Mouse (Mus musculus) cerebellum, adult 8-10 months (tissue): ENCODE measurements around the gene Aqp9.

Experiments
- DNase-seq: peaks from one replicate; pipeline ENCODE4 v3.0.0; 2022

Aqp9 gene

DNA sequence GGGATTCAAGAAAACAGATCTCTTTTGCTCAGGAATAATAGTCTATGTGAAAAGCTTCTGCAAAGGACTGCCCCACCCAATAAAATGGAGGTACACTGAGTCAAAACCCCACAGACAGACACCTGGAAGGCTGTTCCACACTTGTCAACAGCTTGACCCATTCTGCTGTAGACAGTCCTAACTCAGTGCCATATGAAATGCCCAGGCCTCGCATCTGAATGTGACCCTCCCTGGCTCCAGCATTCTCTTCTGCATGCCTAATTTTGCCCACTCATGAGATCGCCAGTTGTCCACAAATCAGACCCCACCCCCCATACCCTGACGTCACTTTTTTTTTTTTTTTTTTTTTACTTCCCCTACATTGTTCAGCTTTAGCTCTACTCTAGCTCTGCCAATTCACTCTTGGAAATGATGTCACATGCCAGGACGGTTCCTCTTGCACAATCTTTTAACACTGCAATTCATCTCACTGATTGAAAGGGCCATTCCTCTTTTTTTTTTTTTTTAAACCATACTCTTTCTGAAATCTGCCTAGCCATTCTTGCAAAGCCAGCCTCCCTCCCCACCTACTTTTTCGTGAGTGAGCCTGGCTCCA lies 1.5 kb downstream of the Aqp9 start:
- DNase-seq = no peak

GRCm38 (mm10) chr9:71166019-71166705 lies 2.3 kb downstream of the Aqp9 start:
- no peak for DNase-seq

DNA sequence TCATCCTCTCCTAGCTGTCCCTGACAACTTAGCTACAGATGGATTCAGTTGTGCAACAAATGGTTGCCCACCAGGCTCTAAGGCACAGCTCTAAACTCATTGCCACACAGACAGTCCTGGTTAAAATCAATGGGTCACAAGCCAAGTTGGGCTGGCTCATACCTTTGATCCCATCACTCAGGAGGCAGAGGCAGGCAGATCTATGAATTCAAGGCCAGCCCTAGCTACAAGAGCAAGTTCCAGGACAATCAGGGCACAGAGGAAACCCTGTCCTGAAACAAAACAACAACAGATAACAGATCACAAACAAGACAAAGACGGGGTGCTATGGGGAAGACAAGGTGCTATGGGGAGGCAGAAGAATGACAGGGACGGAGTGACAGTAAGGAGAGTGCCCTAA lies 3.0 kb downstream of the Aqp9 start:
- no peak for DNase-seq

GRCm38 (mm10) chr9:71165061-71165460 lies 3.4 kb downstream of the Aqp9 start:
- DNase-seq = no peak

DNA sequence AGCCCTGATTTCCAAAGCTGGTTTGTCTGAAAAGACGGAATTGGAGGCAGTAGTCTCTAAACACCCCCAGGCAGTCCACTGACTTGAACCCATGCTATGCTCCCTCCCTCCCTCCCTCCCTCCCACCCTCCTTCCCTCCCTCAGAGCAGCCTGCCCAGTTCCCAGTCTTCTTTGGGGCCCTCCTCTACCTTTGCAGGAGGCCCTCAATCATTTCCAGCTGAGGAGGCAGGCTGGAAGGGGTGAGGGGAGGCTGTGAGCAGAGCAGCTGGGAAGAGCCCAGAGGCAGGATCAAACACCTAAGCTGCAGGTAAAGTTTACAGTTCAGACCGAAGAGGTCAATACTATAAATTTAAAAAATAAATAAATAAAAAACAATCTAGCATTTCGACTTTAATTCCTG lies 4.1 kb downstream of the Aqp9 start:
- no peak for DNase-seq

- DNase-seq = no peak
Measured at GRCm38 (mm10) chr9:71162858-71163740, 5.4 kb downstream of the Aqp9 start.

DNA sequence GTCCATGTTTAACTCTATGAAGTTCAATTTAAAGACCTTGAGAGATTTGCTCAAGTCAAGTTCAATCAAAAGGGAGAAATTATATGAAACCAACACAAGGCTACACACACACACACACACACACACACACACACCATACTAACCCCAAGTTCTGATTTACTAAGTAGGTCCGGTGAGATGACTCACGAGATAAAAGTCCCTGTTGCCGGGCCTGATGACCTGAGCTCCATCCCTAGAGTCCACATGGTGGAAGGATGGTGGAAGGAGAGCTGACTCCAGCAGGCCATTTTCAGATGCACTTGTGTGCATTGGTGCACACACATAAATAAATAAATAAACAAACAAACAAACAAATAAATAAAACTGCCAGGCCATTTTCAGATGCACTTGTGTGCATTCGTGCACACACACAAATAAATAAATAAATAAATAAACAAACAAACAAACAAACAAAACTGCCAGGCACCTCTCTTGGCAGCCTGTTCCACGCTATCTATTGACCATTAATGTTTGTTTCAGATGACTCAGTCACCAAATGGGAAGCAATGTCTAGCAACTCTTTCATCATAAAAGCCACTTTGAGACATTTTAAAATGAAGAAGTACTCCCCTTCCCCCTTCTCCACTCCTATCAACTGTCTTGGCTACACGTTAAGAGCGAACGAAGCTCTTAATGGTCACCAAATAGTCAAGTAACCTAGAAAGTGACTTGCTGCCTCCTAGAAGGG lies 6.2 kb downstream of the Aqp9 start:
- no peak for DNase-seq

- no peak for DNase-seq
Measured at GRCm38 (mm10) chr9:71160849-71161711, 7.4 kb downstream of the Aqp9 start.

DNA sequence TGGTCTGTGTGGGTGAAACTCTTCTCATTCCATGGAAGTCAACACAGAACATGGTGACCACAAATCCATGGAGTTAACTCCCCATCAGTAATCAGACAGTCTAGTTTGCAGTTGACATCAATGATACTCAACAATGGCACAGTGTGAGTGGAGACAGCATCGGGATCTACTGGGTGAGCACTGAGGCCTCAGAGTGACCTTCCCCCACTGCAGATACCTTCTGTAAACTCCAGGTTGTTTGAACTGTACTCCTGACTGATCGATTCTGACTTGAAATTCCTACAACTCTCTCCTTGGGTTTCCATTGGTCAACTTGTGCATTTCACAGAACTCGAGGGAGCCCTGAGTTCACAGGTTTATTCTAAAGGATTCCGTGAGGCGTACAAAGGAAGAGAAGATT lies 8.8 kb downstream of the Aqp9 start:
- DNase-seq = no peak

DNA sequence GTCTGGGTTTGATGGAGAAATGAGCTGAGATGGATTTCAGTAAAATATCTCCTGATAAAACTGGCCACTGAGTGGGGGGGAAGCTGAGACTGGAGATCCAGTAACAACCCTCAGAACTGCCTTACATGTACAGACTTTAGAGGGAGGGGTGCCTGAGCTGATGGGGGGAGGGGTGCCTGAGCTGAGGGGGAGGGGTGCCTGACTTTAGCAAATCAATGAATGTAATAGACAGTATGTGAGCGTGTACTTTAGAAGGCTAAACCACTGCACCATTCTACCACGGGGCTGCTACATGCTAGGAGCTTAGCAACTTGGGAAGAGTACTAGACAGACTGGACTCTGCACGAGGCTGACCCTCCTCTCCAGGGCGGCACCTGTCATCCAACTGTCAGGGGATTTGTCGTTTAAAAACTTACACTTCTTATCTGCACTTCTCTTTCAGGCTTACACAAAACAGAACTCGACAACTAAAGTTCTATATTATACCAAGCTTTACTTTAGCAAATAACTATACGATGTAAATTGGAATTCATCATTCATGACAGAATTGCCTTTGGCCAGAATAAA lies 9.3 kb downstream of the Aqp9 start:
- no peak for DNase-seq

DNA sequence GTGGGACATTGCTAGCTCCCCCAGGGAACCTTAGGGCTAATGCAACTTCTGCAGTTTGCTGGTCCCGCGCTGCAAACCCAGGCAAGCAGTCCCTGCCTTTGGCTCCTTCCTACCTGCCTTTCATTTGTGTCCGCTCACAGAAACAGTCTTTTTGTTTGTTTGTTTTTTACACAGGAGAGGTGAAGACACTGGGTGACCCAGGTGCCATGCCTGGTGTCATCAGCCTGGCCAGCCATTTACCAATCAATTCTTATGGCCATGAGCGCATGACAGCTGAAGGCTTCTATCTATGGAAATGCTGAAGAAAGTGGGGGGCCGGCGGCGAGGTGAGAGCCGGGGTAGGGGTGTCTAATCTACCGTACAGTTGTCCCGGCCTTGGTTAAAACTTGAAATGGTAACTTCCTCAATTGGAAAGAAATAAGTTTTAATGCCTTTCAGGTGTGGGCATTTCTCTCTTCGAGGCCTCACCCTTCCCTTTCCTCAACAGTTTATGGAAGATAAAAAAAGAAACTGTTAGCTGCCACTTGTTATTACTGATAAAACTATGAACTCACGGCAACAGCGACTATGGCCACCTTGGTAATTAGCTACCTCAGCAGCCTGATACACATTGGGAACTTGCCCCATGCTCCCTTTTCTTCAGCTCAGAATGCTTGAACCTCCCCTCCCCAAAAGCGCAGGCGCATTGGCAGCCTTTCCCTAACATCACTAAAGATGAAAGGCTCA lies 10.4 kb downstream of the Aqp9 start:
- DNase-seq = no peak

- no peak for DNase-seq
Measured at GRCm38 (mm10) chr9:71156447-71157035, 11.9 kb downstream of the Aqp9 start.

DNA sequence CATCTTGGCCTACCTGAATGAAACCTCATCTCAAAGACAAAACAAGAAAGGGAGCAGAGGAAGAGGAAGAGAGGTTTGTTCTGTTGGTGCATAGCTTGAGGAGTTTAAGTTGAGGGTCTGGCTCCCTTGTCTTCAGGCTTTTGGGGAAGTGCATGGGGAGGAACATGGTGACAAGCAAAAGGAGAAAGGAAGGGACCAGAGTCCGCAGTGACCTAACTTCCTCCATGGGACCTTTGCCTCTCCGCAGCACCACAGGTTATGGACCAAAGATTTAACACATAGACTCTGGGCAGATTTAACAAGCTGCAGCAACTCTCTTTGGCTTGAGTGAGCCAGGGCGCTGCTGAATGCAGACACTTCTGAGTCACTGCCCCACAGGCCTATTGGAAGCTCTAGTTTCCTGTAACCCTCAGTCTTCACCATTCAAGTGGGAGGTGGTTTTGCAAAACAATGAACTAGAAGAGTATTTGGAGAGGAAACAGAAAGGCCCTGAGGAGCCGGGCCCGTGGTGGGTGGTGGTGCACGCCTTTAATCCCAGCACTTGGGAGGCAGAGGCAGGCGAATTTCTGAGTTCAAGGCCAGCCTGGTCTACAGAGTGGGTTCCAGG lies 13.0 kb downstream of the Aqp9 start:
- no peak for DNase-seq

- no peak for DNase-seq
Measured at GRCm38 (mm10) chr9:71151386-71151785, 17.1 kb downstream of the Aqp9 start.

DNA sequence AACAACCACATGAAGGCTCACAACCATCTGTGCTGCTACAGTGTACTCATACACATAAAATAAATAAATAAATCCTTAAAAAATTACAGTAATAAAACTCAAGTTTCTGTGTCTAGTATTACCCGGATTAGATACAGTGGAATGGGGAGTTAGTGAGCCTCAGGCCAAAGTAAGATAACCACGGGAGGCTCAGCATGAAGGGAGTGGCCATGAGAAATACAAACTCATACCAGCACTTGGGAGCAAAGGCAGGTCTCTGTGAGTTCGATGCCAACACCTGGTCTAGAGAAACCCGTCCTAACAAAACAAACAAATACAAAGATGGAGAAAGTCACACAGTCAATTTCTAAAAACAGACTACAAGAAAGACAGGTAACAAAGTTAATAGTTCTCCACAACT lies 18.3 kb downstream of the Aqp9 start:
- no peak for DNase-seq

- no peak for DNase-seq
Measured at GRCm38 (mm10) chr9:71148890-71149289, 19.6 kb downstream of the Aqp9 start.

- DNase-seq = no peak
Measured at GRCm38 (mm10) chr9:71146210-71146609, 22.3 kb downstream of the Aqp9 start.

GRCm38 (mm10) chr9:71140205-71140604 lies 28.3 kb downstream of the Aqp9 start:
- no peak for DNase-seq

DNA sequence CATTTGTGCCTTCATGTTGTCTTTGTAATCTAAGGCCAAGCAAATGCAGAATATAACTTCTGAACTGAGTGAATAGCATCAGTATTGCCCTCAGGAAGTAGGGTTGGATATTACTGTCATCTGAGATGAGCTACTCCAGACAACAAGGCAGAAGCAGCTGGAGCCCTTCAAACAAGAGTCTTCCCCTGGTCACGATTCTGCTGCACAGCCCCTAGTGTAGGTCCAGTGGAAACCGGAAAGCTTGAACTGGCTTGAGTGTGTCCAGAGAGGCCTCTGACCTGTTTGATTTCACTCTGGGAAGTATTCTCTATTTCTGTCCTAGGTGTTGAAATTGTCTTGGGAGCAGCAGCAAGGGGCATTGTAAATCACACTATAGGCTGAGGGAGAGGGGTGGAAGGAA lies 29.5 kb downstream of the Aqp9 start:
- DNase-seq = no peak

DNA sequence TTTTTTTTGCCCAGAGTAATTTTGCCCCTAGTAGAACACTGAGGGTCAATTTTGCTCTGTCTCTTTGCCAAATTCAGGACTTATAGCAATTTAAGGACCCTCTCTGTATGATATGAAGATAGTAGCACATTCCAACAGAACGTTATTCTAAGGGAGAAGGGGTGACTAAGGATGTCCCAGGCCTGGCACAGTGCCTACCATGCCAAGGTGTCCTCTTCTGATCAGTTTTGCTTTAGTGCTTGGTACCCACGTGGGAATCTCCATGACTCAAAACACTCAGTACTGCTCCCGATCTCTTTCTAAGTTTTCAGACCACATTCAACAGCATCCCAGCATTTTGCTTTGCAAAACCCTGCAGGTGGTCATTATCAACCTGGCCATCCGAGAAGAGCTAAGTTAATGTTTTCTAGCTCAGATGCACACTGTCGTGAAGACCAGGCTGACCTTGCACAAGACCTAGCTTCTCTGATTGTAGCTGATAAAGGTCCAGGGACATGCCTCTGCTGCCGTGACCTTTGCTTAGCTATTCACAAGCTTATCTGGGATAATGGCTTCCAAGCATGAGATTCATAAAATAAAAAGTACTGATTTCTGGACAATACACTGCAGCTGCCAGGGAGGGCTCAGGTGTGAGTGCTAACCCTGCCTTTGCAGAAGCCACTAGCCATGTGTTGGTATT lies 31.1 kb downstream of the Aqp9 start:
- no peak for DNase-seq
